Mouse (Mus musculus): ENCODE results near the gene Cyp27b1.

DNA sequence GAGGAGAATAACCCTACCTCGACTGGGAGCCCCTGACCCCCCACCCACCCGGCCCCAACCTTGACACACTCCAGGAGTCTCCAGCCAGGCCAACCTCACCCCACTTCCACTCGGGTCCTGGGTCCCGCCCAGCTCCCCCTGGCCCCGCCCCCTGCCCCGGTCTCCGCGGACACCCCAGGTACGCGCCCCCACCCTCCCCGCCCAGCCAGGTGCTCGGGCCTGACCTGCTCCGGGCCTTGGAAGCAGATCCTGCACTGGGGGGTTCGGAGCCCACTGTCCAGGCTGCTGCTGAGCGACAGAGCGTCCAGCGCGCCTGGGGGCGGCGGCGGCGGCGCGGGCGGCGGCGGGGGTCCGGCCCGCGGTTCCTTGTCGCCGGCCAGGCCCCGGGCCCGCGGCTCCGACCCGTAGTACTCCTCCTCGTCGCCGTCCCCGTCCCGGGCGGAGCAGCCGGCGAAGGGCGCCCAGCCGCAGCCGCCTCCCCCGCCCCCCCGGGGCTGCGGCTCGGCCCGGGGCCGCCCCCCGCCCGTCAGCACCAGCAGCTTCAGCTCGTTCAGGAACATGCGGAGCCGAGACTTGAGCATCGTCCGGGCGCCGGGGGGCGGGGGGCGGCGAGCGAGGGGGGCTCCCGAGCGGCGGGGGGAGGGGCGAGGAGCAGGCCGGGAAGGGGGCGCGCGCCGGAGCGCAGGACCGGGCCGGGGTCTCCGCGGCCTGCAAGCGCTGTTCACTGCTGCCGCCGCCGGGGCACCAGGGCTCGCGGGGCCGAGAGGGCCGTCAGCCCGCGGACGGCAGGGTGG, 11.3 kb downstream of the Cyp27b1 start:
- no peak for TF ChIP-seq CTCF (IDR thresholded peaks at IDR 0.05; ENCODE audit: control insufficient read depth, insufficient read depth, insufficient replicate concordance, low read depth, low read length)
- no peak for TF ChIP-seq POLR2A (IDR thresholded peaks at IDR 0.05; ENCODE audit: control insufficient read depth, low read depth, low read length)
